Mouse (Mus musculus): ENCODE measurements around the gene Cog3. TPM values are rescaled to one million over a fixed set of nuclear protein-coding genes. Genes with fewer than 3 reads are reported as not detected.
A peak's percentile ranks its signal among the peaks of the same experiment; 100 is the strongest.

Cog3 gene
- polyA plus RNA-seq, 1 experiment = 7.1 TPM

GRCm38 (mm10) chr14:75771101-75771501, 16.8 kb upstream of the Cog3 start:
- no peak for TF ChIP-seq GATA1 (IDR thresholded peaks at IDR 0.05; ENCODE audit: low read length)

- TF ChIP-seq GATA1 (IDR thresholded peaks at IDR 0.05; ENCODE audit: low read length) = no peak
These were observed 15.0 kb upstream of the Cog3 start for GRCm38 (mm10) chr14:75769334-75769733.

- TF ChIP-seq GATA1 (IDR thresholded peaks at IDR 0.05; ENCODE audit: low read length) = no peak
These were observed 13.9 kb upstream of the Cog3 start for GRCm38 (mm10) chr14:75768275-75768608.

- TF ChIP-seq GATA1 (IDR thresholded peaks at IDR 0.05; ENCODE audit: low read length) = no peak
These were observed 13.4 kb upstream of the Cog3 start for GRCm38 (mm10) chr14:75767492-75768274.

- TF ChIP-seq GATA1 (IDR thresholded peaks at IDR 0.05; ENCODE audit: low read length) = no peak
These were observed 6.9 kb upstream of the Cog3 start for GRCm38 (mm10) chr14:75761028-75761805.

GRCm38 (mm10) chr14:75758401-75758800, 4.1 kb upstream of the Cog3 start:
- no peak for TF ChIP-seq GATA1 (IDR thresholded peaks at IDR 0.05; ENCODE audit: low read length)

GRCm38 (mm10) chr14:75757821-75758220, 3.5 kb upstream of the Cog3 start:
- no peak for TF ChIP-seq GATA1 (IDR thresholded peaks at IDR 0.05; ENCODE audit: low read length)

GRCm38 (mm10) chr14:75756971-75757370, 2.7 kb upstream of the Cog3 start:
- TF ChIP-seq GATA1 (IDR thresholded peaks at IDR 0.05; ENCODE audit: low read length) = no peak

- TF ChIP-seq GATA1 (IDR thresholded peaks at IDR 0.05; ENCODE audit: low read length) = no peak
These were observed 1.1 kb downstream of the Cog3 start for GRCm38 (mm10) chr14:75753206-75753605.

- TF ChIP-seq GATA1 (IDR thresholded peaks at IDR 0.05; ENCODE audit: low read length) = no peak
These were observed 3.3 kb downstream of the Cog3 start for GRCm38 (mm10) chr14:75751040-75751439.

- TF ChIP-seq GATA1 (IDR thresholded peaks at IDR 0.05; ENCODE audit: low read length) = peak; percentile 67
These were observed 5.2 kb downstream of the Cog3 start for GRCm38 (mm10) chr14:75749123-75749522.

- no peak for TF ChIP-seq GATA1 (IDR thresholded peaks at IDR 0.05; ENCODE audit: low read length)
These were observed 6.4 kb downstream of the Cog3 start for GRCm38 (mm10) chr14:75747960-75748359.

- TF ChIP-seq GATA1 (IDR thresholded peaks at IDR 0.05; ENCODE audit: low read length) = no peak
These were observed 12.4 kb downstream of the Cog3 start for GRCm38 (mm10) chr14:75741904-75742303.

GRCm38 (mm10) chr14:75735597-75735996, 18.7 kb downstream of the Cog3 start:
- TF ChIP-seq GATA1 (IDR thresholded peaks at IDR 0.05; ENCODE audit: low read length) = no peak

GRCm38 (mm10) chr14:75732631-75733030, 21.7 kb downstream of the Cog3 start:
- no peak for TF ChIP-seq GATA1 (IDR thresholded peaks at IDR 0.05; ENCODE audit: low read length)

- no peak for TF ChIP-seq GATA1 (IDR thresholded peaks at IDR 0.05; ENCODE audit: low read length)
These were observed 23.0 kb downstream of the Cog3 start for GRCm38 (mm10) chr14:75731361-75731760.

GRCm38 (mm10) chr14:75728111-75728510, 26.2 kb downstream of the Cog3 start:
- TF ChIP-seq GATA1 (IDR thresholded peaks at IDR 0.05; ENCODE audit: low read length) = no peak
